ENCODE assay signal across 19 mouse cellular contexts in the genomic region with DNA sequence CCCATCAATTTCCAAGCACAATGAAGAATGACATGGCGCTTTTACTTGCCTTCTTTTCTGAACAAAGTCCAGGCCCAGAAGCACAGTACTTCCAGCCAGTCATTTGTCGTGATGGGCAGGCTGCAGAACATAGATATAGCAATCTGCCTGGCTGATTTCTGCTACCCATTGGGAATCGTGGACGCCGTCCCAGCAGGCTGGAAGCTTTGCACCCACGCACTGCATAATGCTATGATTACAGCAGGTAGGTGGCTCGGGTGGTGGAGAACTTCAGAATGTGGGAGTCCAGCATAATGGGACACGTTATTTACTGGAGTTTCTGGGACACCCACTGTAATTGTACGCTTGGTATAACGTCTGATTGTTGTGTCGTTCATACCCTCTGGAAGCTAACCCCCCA.
DNase-seq lines count a peak whose midpoint lies in the region; ATAC-seq lines count a peak whose summit lies in the region.
"Had no signal": no experiment of that assay in that cellular context is flagged by ENCODE, and none has a peak within 500 bp of the region (broad histone marks: within the 10 kb centered on the region; RNA-seq: fewer than 3 reads in every experiment).

No protein-coding gene starts in this region.

- no peak for DNase-seq in frontal cortex, postnatal 10 days (ENCODE audit: low spot score in 2 of 2)
- DNase-seq in layer of hippocampus, adult 9-11 months, result peak; percentile 82
- peak; percentile 45 to 87 for DNase-seq in left cerebral cortex, postnatal 25 days (ENCODE audit: low spot score in 2 of 2)
- no peak for DNase-seq in kidney, postnatal 4 days
- no peak for DNase-seq in lung, postnatal 14 days
- DNase-seq in hindbrain, embryonic 10.5 days (ENCODE audit: low spot score), result no peak
- DNase-seq: cerebellum, postnatal 25 days; heart, postnatal 4 days; thymus, adult 2 months had no signal

- 86% methylated on average over 11 of the region's 11 CpGs for WGBS in intestine, embryonic 16.5 days
- WGBS in hindbrain, embryonic 10.5 days, result 85% methylated on average over 11 of the region's 11 CpGs

- H3K27me3 ChIP-seq in intestine, embryonic 16.5 days (replicated peaks; ENCODE audit: control insufficient read depth, insufficient read depth, low read length), result no peaks in the 10 kb centered on the region
- H3K27me3 ChIP-seq in hindbrain, embryonic 10.5 days (ENCODE audit: insufficient read depth, poor library complexity, severe bottlenecking), result no peaks in the 10 kb centered on the region
- H3K27me3 ChIP-seq: CH12.LX; forebrain, embryonic 15.5 days; heart, embryonic 13.5 days; kidney, embryonic 15.5 days; liver, embryonic 12.5 days; neural tube, embryonic 15.5 days had no signal

- intact Hi-C loops in left cerebral cortex, postnatal 25 days (cut with DNase I), result no loop called here

- H3K4me1 ChIP-seq in intestine, embryonic 16.5 days (ENCODE audit: control insufficient read depth, insufficient read depth, low read length), result no peaks in the 10 kb centered on the region
- H3K4me1 ChIP-seq in hindbrain, embryonic 10.5 days (replicated peaks), result no peaks in the 10 kb centered on the region
- H3K4me1 ChIP-seq: forebrain, embryonic 15.5 days; heart, embryonic 13.5 days; kidney, embryonic 15.5 days; limb, embryonic 10.5 days; liver, embryonic 12.5 days; neural tube, embryonic 15.5 days had no signal

- no peaks in the 10 kb centered on the region for H3K36me3 ChIP-seq in intestine, embryonic 16.5 days (ENCODE audit: control insufficient read depth, insufficient read depth, low read length)
- no peaks in the 10 kb centered on the region for H3K36me3 ChIP-seq in hindbrain, embryonic 10.5 days
- H3K36me3 ChIP-seq: forebrain, embryonic 15.5 days; heart, embryonic 13.5 days; kidney, embryonic 15.5 days; limb, embryonic 10.5 days; liver, embryonic 12.5 days; neural tube, embryonic 15.5 days had no signal

- no peak overlapping the region for H3K4me3 ChIP-seq in intestine, embryonic 16.5 days (ENCODE audit: low read length)
- no peak overlapping the region for H3K4me3 ChIP-seq in hindbrain, embryonic 10.5 days
- H3K4me3 ChIP-seq: forebrain, embryonic 15.5 days; heart, embryonic 13.5 days; kidney, embryonic 15.5 days; limb, embryonic 10.5 days; liver, embryonic 12.5 days; neural tube, embryonic 15.5 days had no signal

- no peak overlapping the region for H3K9ac ChIP-seq in intestine, embryonic 16.5 days (ENCODE audit: low read depth, low read length)
- H3K9ac ChIP-seq: forebrain, embryonic 15.5 days; heart, embryonic 13.5 days; kidney, embryonic 15.5 days; liver, embryonic 12.5 days; neural tube, embryonic 15.5 days had no signal

- no peak overlapping the region for H3K4me2 ChIP-seq in intestine, embryonic 16.5 days (ENCODE audit: low read depth, low read length)
- H3K4me2 ChIP-seq: forebrain, embryonic 15.5 days; heart, embryonic 13.5 days; kidney, embryonic 15.5 days; liver, embryonic 12.5 days; neural tube, embryonic 15.5 days had no signal

- no peaks in the 10 kb centered on the region for H3K9me3 ChIP-seq in intestine, embryonic 16.5 days (ENCODE audit: control insufficient read depth, low read length)
- no peaks in the 10 kb centered on the region for H3K9me3 ChIP-seq in hindbrain, embryonic 10.5 days
- H3K9me3 ChIP-seq: forebrain, embryonic 15.5 days; heart, embryonic 13.5 days; kidney, embryonic 15.5 days; limb, embryonic 10.5 days; liver, embryonic 12.5 days; neural tube, embryonic 15.5 days had no signal

- no peak overlapping the region for H3K27ac ChIP-seq in intestine, embryonic 16.5 days (ENCODE audit: low read length)
- H3K27ac ChIP-seq in hindbrain, embryonic 10.5 days, result no peak overlapping the region
- H3K27ac ChIP-seq: forebrain, embryonic 15.5 days; heart, embryonic 13.5 days; kidney, embryonic 15.5 days; limb, embryonic 10.5 days; liver, embryonic 12.5 days; neural tube, embryonic 15.5 days had no signal

- peak; percentile 99 for ATAC-seq in frontal cortex, adult (ENCODE audit: low TSS enrichment)
- ATAC-seq in intestine, embryonic 16.5 days, result no peak
- ATAC-seq: activated CD4-positive, CD25-positive, alpha-beta regulatory T cell, adult 4 months; forebrain, embryonic 15.5 days; liver, embryonic 12.5 days had no signal

Comparison
In these comparisons a context has a peak if more than half of its experiments do, and no peak if none do; other contexts are left out.
1. DNase-seq: peak in layer of hippocampus, adult 9-11 months (single experiment) and left cerebral cortex, postnatal 25 days (2 of 2); none in frontal cortex, postnatal 10 days (0 of 2), kidney, postnatal 4 days (0 of 2), lung, postnatal 14 days (single experiment) and hindbrain, embryonic 10.5 days (single experiment).